Mouse (Mus musculus): ENCODE results near the gene Acot3. TPM values are rescaled to one million over a fixed set of nuclear protein-coding genes. Genes with fewer than 3 reads are reported as not detected.

Acot3 gene
- polyA plus RNA-seq, 1 experiment from 2014 or later: 0.75 TPM

- H3K9ac ChIP-seq: no peak overlapping the region
- no peak overlapping the region for H3K4me3 ChIP-seq
- H3K27me3 ChIP-seq: no peaks in the 10 kb centered on the region
- no peak for ATAC-seq (ENCODE audit: low read depth)
- 59% methylated on average over 1 of the region's 1 CpGs for whole genome bisulfite sequencing
- no peaks in the 10 kb centered on the region for H3K9me3 ChIP-seq
- no peak overlapping the region for H3K4me2 ChIP-seq
- no peak overlapping the region for H3K27ac ChIP-seq (replicated peaks)
- H3K36me3 ChIP-seq: no peaks in the 10 kb centered on the region
- H3K4me1 ChIP-seq (replicated peaks): peaks cover 7% of the 10 kb centered on the region
Measured at GRCm38 (mm10) chr12:84109924-84110323, 58.0 kb downstream of the Acot3 start.

Other genes with a start within 250 kb of the Acot3 start
- 21.6 and 25.7 TPM in 2 replicates for gene Numb, start 130.2 kb upstream of the Acot3 start, polyA plus RNA-seq (2015; fragmentation: Nextera tagmentation; extraction: Ambion mirVana)
- gene Riox1, start 101.5 kb upstream of the Acot3 start, polyA plus RNA-seq (2015; fragmentation: Nextera tagmentation; extraction: Ambion mirVana): 11.2 and 12.4 TPM in 2 replicates
- gene Heatr4, start 67.3 kb upstream of the Acot3 start, polyA plus RNA-seq (2015; fragmentation: Nextera tagmentation; extraction: Ambion mirVana): not detected in 2 replicates
- gene Acot2, start 64.3 kb upstream of the Acot3 start, polyA plus RNA-seq (2015; fragmentation: Nextera tagmentation; extraction: Ambion mirVana): 15.0 and 17.8 TPM in 2 replicates
- gene Acot1, start 42.7 kb upstream of the Acot3 start, polyA plus RNA-seq (2015; fragmentation: Nextera tagmentation; extraction: Ambion mirVana): 86.3 and 101 TPM in 2 replicates
- gene Acot4, start 13.8 kb upstream of the Acot3 start, polyA plus RNA-seq (2015; fragmentation: Nextera tagmentation; extraction: Ambion mirVana): 0.18 and 0.24 TPM in 2 replicates
- not detected in 2 replicates for gene Gm49366, start 13.2 kb upstream of the Acot3 start, polyA plus RNA-seq (2015; fragmentation: Nextera tagmentation; extraction: Ambion mirVana)
- 0.14 and 0.23 TPM in 2 replicates for gene Acot5, start 17.2 kb downstream of the Acot3 start, polyA plus RNA-seq (2015; fragmentation: Nextera tagmentation; extraction: Ambion mirVana)
- gene Acot6, start 48.5 kb downstream of the Acot3 start, polyA plus RNA-seq (2015; fragmentation: Nextera tagmentation; extraction: Ambion mirVana): 0.63 and 1.0 TPM in 2 replicates
- gene Dnal1, start 62.2 kb downstream of the Acot3 start, polyA plus RNA-seq (2015; fragmentation: Nextera tagmentation; extraction: Ambion mirVana): 4.9 and 7.0 TPM in 2 replicates
- gene Pnma1, start 96.3 kb downstream of the Acot3 start, polyA plus RNA-seq (2015; fragmentation: Nextera tagmentation; extraction: Ambion mirVana): 3.1 and 3.7 TPM in 2 replicates
- 4.9 TPM in 2 replicates for gene Elmsan1, start 166.7 kb downstream of the Acot3 start, polyA plus RNA-seq (2015; fragmentation: Nextera tagmentation; extraction: Ambion mirVana)
- 14.0 and 16.3 TPM in 2 replicates for gene Ptgr2, start 233.1 kb downstream of the Acot3 start, polyA plus RNA-seq (2015; fragmentation: Nextera tagmentation; extraction: Ambion mirVana)

Measured in neural tube, embryonic 13.5 days (tissue).